Mouse (Mus musculus) liver, embryonic 13.5 days (tissue): ENCODE results near the gene Riox2. TPM values are rescaled to one million over a fixed set of nuclear protein-coding genes. Genes with fewer than 3 reads are reported as not detected.
"Not testable (repeated sequence)": the region's sequence is repeated elsewhere in the genome, so short reads cannot be mapped to it uniquely, and the experiment has no call there.

Source experiments
- ATAC-seq: fragments of 200-750 bp; cut with Nextera tagmentation; 2 replicates; pipeline ENCODE4 v1.8.0; 2017; ENCODE audit warnings: low read depth, mild to moderate bottlenecking, moderate number of reproducible peaks, moderate library complexity
- DNase-seq: peaks from one replicate; pipeline ENCODE4 v3.0.0; 2022
- H3K27ac ChIP-seq: fragments of 300-500 bp; sonication (generic); 2 replicates; pipeline ENCODE4 v1.5.1; 2015; ENCODE audit warnings: moderate library complexity, mild to moderate bottlenecking, inconsistent platforms
- H3K27me3 ChIP-seq: fragments of 300-500 bp; sonication (generic); 2 replicates; pipeline ENCODE4 v1.6.1; 2015; ENCODE audit warnings: mild to moderate bottlenecking, inconsistent platforms
- H3K36me3 ChIP-seq: fragments of 300-500 bp; sonication (generic); 2 replicates; pipeline ENCODE4 v1.6.1; 2015; ENCODE audit warnings: mild to moderate bottlenecking, inconsistent platforms
- H3K4me1 ChIP-seq: fragments of 300-500 bp; sonication (generic); replicated peaks from 2 replicates; pipeline ENCODE4 v1.6.1; 2015; ENCODE audit warnings: inconsistent platforms
- H3K4me2 ChIP-seq: fragments of 300-500 bp; sonication (generic); 2 replicates; pipeline ENCODE4 v1.6.1; 2015; ENCODE audit warnings: inconsistent platforms, mild to moderate bottlenecking, moderate library complexity
- H3K4me3 ChIP-seq: fragments of 300-500 bp; sonication (generic); replicated peaks from 2 replicates; pipeline ENCODE4 v1.5.1; 2015; ENCODE audit warnings: mild to moderate bottlenecking, inconsistent platforms
- H3K9ac ChIP-seq: fragments of 300-500 bp; sonication (generic); 2 replicates; pipeline ENCODE4 v1.6.1; 2015; ENCODE audit warnings: mild to moderate bottlenecking, inconsistent platforms
- H3K9me3 ChIP-seq: fragments of 300-500 bp; sonication (generic); replicated peaks from 2 replicates; pipeline ENCODE4 v1.6.1; 2016; ENCODE audit warnings: inconsistent platforms
- WGBS: fragments of 180-500 bp; shearing (Covaris S2); methylation state at CpG from one replicate; pipeline ENCODE4 v1.1.7; 2015; ENCODE audit not compliant: insufficient replicate concordance; 5-methylcytosine and 5-hydroxymethylcytosine counted together
- polyA plus RNA-seq: library from polyadenylated mRNA; unstranded; fragments of >200 nt; fragmentation: Nextera tagmentation; extraction: Ambion mirVana; gene quantifications from 2 replicates; pipeline ENCODE4 v1.2.1, GENCODE M21; 2015

Riox2 gene
- 23.0 and 25.3 TPM in 2 replicates for polyA plus RNA-seq

GRCm38 (mm10) chr16:59471637-59472278, at the start of gene Riox2:
TSS of gene Riox2 (plus strand) at chr16:59471775.
- Histone ChIP-seq H3K4me3 (peak within 1 kb of the TSS; percentile 75), H3K9ac (peak within 1 kb of the TSS; percentile 75), H3K9me3 (no peaks in the 10 kb centered on the region), H3K4me1 (peaks cover 13% of the 10 kb centered on the region), H3K27ac (peak within 1 kb of the TSS; percentile 68), H3K4me2 (peak within 1 kb of the TSS; percentile 79), H3K36me3 (peaks cover 9% of the 10 kb centered on the region), H3K27me3 (no peaks in the 10 kb centered on the region)
- under 1% methylated on average over 55 of the region's 56 CpGs for WGBS
- ATAC-seq (peak; percentile 94), DNase-seq (peak; percentile 82)

- Histone ChIP-seq H3K27me3 (no peaks in the 10 kb centered on the region), H3K9me3 (no peaks in the 10 kb centered on the region), H3K4me2 (no peak overlapping the region), H3K9ac (no peak overlapping the region), H3K4me3 (no peak overlapping the region), H3K4me1 (no peaks in the 10 kb centered on the region), H3K27ac (no peak overlapping the region), H3K36me3 (no peaks in the 10 kb centered on the region)
- DNase-seq (no peak), ATAC-seq (no peak)
- 73% methylated on average over 7 of the region's 7 CpGs for WGBS
Measured at GRCm38 (mm10) chr16:59427960-59428359, 43.6 kb upstream of the Riox2 start.

GRCm38 (mm10) chr16:59433181-59433580, 38.4 kb upstream of the Riox2 start:
- H3K4me2 ChIP-seq, result no peak overlapping the region
- H3K27me3 ChIP-seq, result no peaks in the 10 kb centered on the region
- no peaks in the 10 kb centered on the region for H3K36me3 ChIP-seq
- DNase-seq, result no peak
- 73% methylated on average over 11 of the region's 11 CpGs for WGBS
- no peaks in the 10 kb centered on the region for H3K4me1 ChIP-seq
- H3K4me3 ChIP-seq, result no peak overlapping the region
- H3K9ac ChIP-seq, result no peak overlapping the region
- H3K27ac ChIP-seq, result no peak overlapping the region
- H3K9me3 ChIP-seq, result no peaks in the 10 kb centered on the region
- ATAC-seq, result no peak

GRCm38 (mm10) chr16:59444880-59445559, 26.6 kb upstream of the Riox2 start:
- no peaks in the 10 kb centered on the region for H3K4me1 ChIP-seq
- DNase-seq, result no peak
- H3K9me3 ChIP-seq, result no peaks in the 10 kb centered on the region
- no peak overlapping the region for H3K4me3 ChIP-seq
- no peaks in the 10 kb centered on the region for H3K27me3 ChIP-seq
- no peak overlapping the region for H3K4me2 ChIP-seq
- WGBS, result 75% methylated on average over 7 of the region's 7 CpGs
- no peak overlapping the region for H3K9ac ChIP-seq
- no peaks in the 10 kb centered on the region for H3K36me3 ChIP-seq
- no peak overlapping the region for H3K27ac ChIP-seq
- no peak for ATAC-seq

GRCm38 (mm10) chr16:59448181-59448580, 23.4 kb upstream of the Riox2 start:
- no peak overlapping the region for H3K4me2 ChIP-seq
- no peak overlapping the region for H3K27ac ChIP-seq
- ATAC-seq (no peak), DNase-seq (no peak)
- no peaks in the 10 kb centered on the region for H3K9me3 ChIP-seq
- H3K4me1 ChIP-seq, result no peaks in the 10 kb centered on the region
- H3K36me3 ChIP-seq, result no peaks in the 10 kb centered on the region
- no peak overlapping the region for H3K4me3 ChIP-seq
- H3K9ac ChIP-seq, result no peak overlapping the region
- no peaks in the 10 kb centered on the region for H3K27me3 ChIP-seq
- WGBS, result 44% methylated on average over 1 of the region's 1 CpGs

- Histone ChIP-seq H3K27me3 (no peaks in the 10 kb centered on the region), H3K27ac (no peak overlapping the region), H3K36me3 (no peaks in the 10 kb centered on the region), H3K4me1 (no peaks in the 10 kb centered on the region), H3K9me3 (no peaks in the 10 kb centered on the region), H3K9ac (no peak overlapping the region), H3K4me3 (no peak overlapping the region), H3K4me2 (no peak overlapping the region)
- DNase-seq (no peak), ATAC-seq (no peak)
Measured at GRCm38 (mm10) chr16:59449092-59449491, 22.5 kb upstream of the Riox2 start.

GRCm38 (mm10) chr16:59451813-59452212, 19.8 kb upstream of the Riox2 start:
- WGBS, result 49% methylated on average over 5 of the region's 5 CpGs
- H3K27me3 ChIP-seq, result no peaks in the 10 kb centered on the region
- DNase-seq (no peak), ATAC-seq (no peak)
- no peak overlapping the region for H3K4me3 ChIP-seq
- no peak overlapping the region for H3K9ac ChIP-seq
- no peaks in the 10 kb centered on the region for H3K36me3 ChIP-seq
- H3K4me1 ChIP-seq, result no peaks in the 10 kb centered on the region
- H3K27ac ChIP-seq, result no peak overlapping the region
- no peak overlapping the region for H3K4me2 ChIP-seq
- H3K9me3 ChIP-seq, result no peaks in the 10 kb centered on the region

- H3K4me1 ChIP-seq, DNase-seq, H3K9me3 ChIP-seq, H3K27ac ChIP-seq, H3K4me3 ChIP-seq, H3K27me3 ChIP-seq, H3K9ac ChIP-seq, H3K4me2 ChIP-seq, H3K36me3 ChIP-seq: not testable (repeated sequence)
- peak; percentile 67 for ATAC-seq
- 39% methylated on average over 5 of the region's 5 CpGs for WGBS
Measured at GRCm38 (mm10) chr16:59459259-59459861, 12.2 kb upstream of the Riox2 start.

- Histone ChIP-seq H3K4me1 (no peaks in the 10 kb centered on the region), H3K4me3 (no peak overlapping the region), H3K27ac (no peak overlapping the region), H3K27me3 (no peaks in the 10 kb centered on the region), H3K4me2 (no peak overlapping the region), H3K9me3 (no peaks in the 10 kb centered on the region), H3K36me3 (no peaks in the 10 kb centered on the region), H3K9ac (no peak overlapping the region)
- WGBS, result 67% methylated on average over 4 of the region's 4 CpGs
- ATAC-seq (no peak), DNase-seq (no peak)
Measured at GRCm38 (mm10) chr16:59463567-59463966, 8.0 kb upstream of the Riox2 start.

- H3K27ac ChIP-seq, result no peak overlapping the region
- H3K36me3 ChIP-seq, result no peaks in the 10 kb centered on the region
- no peaks in the 10 kb centered on the region for H3K4me1 ChIP-seq
- 69% methylated on average over 6 of the region's 6 CpGs for WGBS
- H3K9me3 ChIP-seq, result no peaks in the 10 kb centered on the region
- H3K9ac ChIP-seq, result no peak overlapping the region
- ATAC-seq, result no peak
- no peak for DNase-seq
- no peaks in the 10 kb centered on the region for H3K27me3 ChIP-seq
- H3K4me3 ChIP-seq, result no peak overlapping the region
- H3K4me2 ChIP-seq, result no peak overlapping the region
Measured at GRCm38 (mm10) chr16:59463973-59464372, 7.6 kb upstream of the Riox2 start.

GRCm38 (mm10) chr16:59469846-59470245, 1.7 kb upstream of the Riox2 start:
- Histone ChIP-seq H3K27me3 (no peaks in the 10 kb centered on the region), H3K4me3 (no peak overlapping the region), H3K4me1 (peaks cover 13% of the 10 kb centered on the region), H3K27ac (no peak overlapping the region), H3K9me3 (no peaks in the 10 kb centered on the region), H3K4me2 (no peak overlapping the region), H3K36me3 (no peaks in the 10 kb centered on the region), H3K9ac (no peak overlapping the region)
- no peak for DNase-seq
- ATAC-seq, result no peak
- 48% methylated on average over 1 of the region's 1 CpGs for WGBS
